Mouse (Mus musculus) macrophage (primary cell): ENCODE measurements around the gene Mid1. TPM values are rescaled to one million over a fixed set of nuclear protein-coding genes. Genes with fewer than 3 reads are reported as not detected.
"Not testable (repeated sequence)": the region's sequence is repeated elsewhere in the genome, so short reads cannot be mapped to it uniquely, and the experiment has no call there.

Source experiments
- H3K27ac ChIP-seq: fragments of 350-480 bp; formaldehyde crosslinking; 2 replicates; pipeline ENCODE4 v1.9.0; 2021
- H3K36me3 ChIP-seq: fragments of 350-480 bp; formaldehyde crosslinking; 2 replicates; pipeline ENCODE4 v1.9.0; 2021; ENCODE audit errors: inconsistent target
- H3K4me3 ChIP-seq: fragments of 350-480 bp; formaldehyde crosslinking; 2 replicates; pipeline ENCODE4 v1.9.0; 2021; ENCODE audit errors: inconsistent target
- H3K79me2 ChIP-seq: fragments of 350-480 bp; formaldehyde crosslinking; 2 replicates; pipeline ENCODE4 v1.9.0; 2021; ENCODE audit errors: inconsistent target
- WGBS: methylation state at CpG from one replicate; pipeline ENCODE4 v1.1.7; 2026; ENCODE audit warnings: inconsistent platforms; ENCODE audit not compliant: missing documents; 5-methylcytosine and 5-hydroxymethylcytosine counted together
- polyA plus RNA-seq: library from polyadenylated mRNA; stranded (reverse); fragments of 250-400 nt; gene quantifications from 3 replicates; pipeline ENCODE4 v1.2.4, GENCODE M21; 2018; ENCODE audit warnings: inconsistent platforms

The Mid1 gene
- polyA plus RNA-seq, 1 experiment from 2014 or later, result 34.1 TPM

- H3K36me3 ChIP-seq, H3K27ac ChIP-seq, H3K4me3 ChIP-seq, H3K79me2 ChIP-seq: not testable (repeated sequence)
- WGBS, result 75% methylated on average over 2 of the region's 2 CpGs
These were observed 322.6 kb downstream of the Mid1 start for GRCm38 (mm10) chrX:170007375-170008178.

GRCm38 (mm10) chrX:170008179-170008467 is 323.1 kb downstream of the Mid1 start:
- H3K27ac ChIP-seq, H3K4me3 ChIP-seq, H3K79me2 ChIP-seq: not testable (repeated sequence)
- H3K36me3 ChIP-seq, result peaks cover 10% of the 10 kb centered on the region; the same call in 1 of the 2 replicates

- H3K79me2 ChIP-seq, H3K4me3 ChIP-seq, H3K27ac ChIP-seq: not testable (repeated sequence)
- WGBS, result 47% methylated on average over 2 of the region's 3 CpGs
- peaks cover 12% of the 10 kb centered on the region; the same call in 1 of the 2 replicates for H3K36me3 ChIP-seq
These were observed 323.6 kb downstream of the Mid1 start for GRCm38 (mm10) chrX:170008584-170008983.

GRCm38 (mm10) chrX:170009016-170009750 is 324.2 kb downstream of the Mid1 start, which contains the start of gene Gm21887:
Gene Gm21887, plus strand, starts transcription at chrX:170009659.
- Histone ChIP-seq H3K4me3 (peak within 1 kb of the TSS; percentile 6), H3K36me3 (peaks cover 14% of the 10 kb centered on the region; the same call in 1 of the 2 replicates), H3K79me2 (peaks cover 12% of the 10 kb centered on the region; the same call in 1 of the 2 replicates)
- H3K27ac ChIP-seq, result not testable (repeated sequence)
- WGBS, result 63% methylated on average over 115 of the region's 118 CpGs

- not testable (repeated sequence) for H3K27ac ChIP-seq
- H3K4me3 ChIP-seq, result peak overlapping the region; percentile 6
- H3K36me3 ChIP-seq, result peaks cover 15% of the 10 kb centered on the region; the same call in 1 of the 2 replicates
- 66% methylated on average over 25 of the region's 25 CpGs for WGBS
- H3K79me2 ChIP-seq, result peaks cover 13% of the 10 kb centered on the region; the same call in 1 of the 2 replicates
These were observed 324.8 kb downstream of the Mid1 start for GRCm38 (mm10) chrX:170009801-170010221.

GRCm38 (mm10) chrX:170010581-170011528 is 325.9 kb downstream of the Mid1 start:
- Histone ChIP-seq H3K36me3 (peaks cover 15% of the 10 kb centered on the region; the same call in 1 of the 2 replicates), H3K4me3 (peak overlapping the region; percentile 6; the same call in 1 of the 2 replicates), H3K79me2 (peaks cover 13% of the 10 kb centered on the region; the same call in 1 of the 2 replicates)
- 90% methylated on average over 97 of the region's 97 CpGs for WGBS
- H3K27ac ChIP-seq, result not testable (repeated sequence)

GRCm38 (mm10) chrX:170011529-170011879 is 326.5 kb downstream of the Mid1 start:
- Histone ChIP-seq H3K79me2 (peaks cover 13% of the 10 kb centered on the region; the same call in 1 of the 2 replicates), H3K36me3 (peaks cover 15% of the 10 kb centered on the region; the same call in 1 of the 2 replicates)
- 95% methylated on average over 10 of the region's 10 CpGs for WGBS
- H3K4me3 ChIP-seq, H3K27ac ChIP-seq: not testable (repeated sequence)

GRCm38 (mm10) chrX:170013421-170013820 is 328.4 kb downstream of the Mid1 start:
- H3K27ac ChIP-seq, H3K4me3 ChIP-seq: not testable (repeated sequence)
- 91% methylated on average over 13 of the region's 13 CpGs for WGBS
- peaks cover 13% of the 10 kb centered on the region; the same call in 1 of the 2 replicates for H3K79me2 ChIP-seq
- peaks cover 20% of the 10 kb centered on the region; the same call in 1 of the 2 replicates for H3K36me3 ChIP-seq

- not testable (repeated sequence) for H3K4me3 ChIP-seq, H3K27ac ChIP-seq
- WGBS, result 90% methylated on average over 11 of the region's 13 CpGs
- H3K36me3 ChIP-seq, result peaks cover 20% of the 10 kb centered on the region; the same call in 1 of the 2 replicates
- H3K79me2 ChIP-seq, result peaks cover 13% of the 10 kb centered on the region; the same call in 1 of the 2 replicates
These were observed 329.0 kb downstream of the Mid1 start for GRCm38 (mm10) chrX:170014038-170014437.

- H3K36me3 ChIP-seq, result peaks cover 28% of the 10 kb centered on the region
- 93% methylated on average over 12 of the region's 12 CpGs for WGBS
- peaks cover 13% of the 10 kb centered on the region; the same call in 1 of the 2 replicates for H3K79me2 ChIP-seq
- H3K27ac ChIP-seq, H3K4me3 ChIP-seq: not testable (repeated sequence)
These were observed 330.9 kb downstream of the Mid1 start for GRCm38 (mm10) chrX:170015883-170016282.

- not testable (repeated sequence) for H3K27ac ChIP-seq, H3K4me3 ChIP-seq
- Histone ChIP-seq H3K36me3 (peaks cover 31% of the 10 kb centered on the region), H3K79me2 (peaks cover 20% of the 10 kb centered on the region; the same call in 1 of the 2 replicates)
- 66% methylated on average over 27 of the region's 27 CpGs for WGBS
These were observed 332.6 kb downstream of the Mid1 start for GRCm38 (mm10) chrX:170017333-170018245.

- Histone ChIP-seq H3K36me3 (peaks cover 25% of the 10 kb centered on the region), H3K79me2 (peaks cover 12% of the 10 kb centered on the region; the same call in 1 of the 2 replicates)
- WGBS, result 88% methylated on average over 66 of the region's 66 CpGs
- H3K4me3 ChIP-seq, H3K27ac ChIP-seq: not testable (repeated sequence)
These were observed 333.7 kb downstream of the Mid1 start for GRCm38 (mm10) chrX:170018571-170019218.
